Mouse (Mus musculus) hindbrain, embryonic 15.5 days (tissue): ENCODE data around the gene Smim17. TPM values are rescaled to one million over a fixed set of nuclear protein-coding genes. Genes with fewer than 3 reads are reported as not detected.
"Not testable (repeated sequence)": the region's sequence is repeated elsewhere in the genome, so short reads cannot be mapped to it uniquely, and the experiment has no call there.

Source experiments
- ATAC-seq: fragments of 200-750 bp; cut with Nextera tagmentation; 2 replicates; pipeline ENCODE4 v1.8.0; 2017; ENCODE audit warnings: low read depth, moderate number of reproducible peaks, moderate TSS enrichment; ENCODE audit not compliant: low FRiP score
- H3K27ac ChIP-seq: fragments of 300-500 bp; sonication (generic); replicated peaks from 2 replicates; pipeline ENCODE4 v1.5.1; 2015; ENCODE audit warnings: mild to moderate bottlenecking, inconsistent platforms
- H3K27me3 ChIP-seq: fragments of 300-500 bp; sonication (generic); 2 replicates; pipeline ENCODE4 v1.6.1; 2015; ENCODE audit warnings: control low read depth, inconsistent platforms
- H3K36me3 ChIP-seq: fragments of 300-500 bp; sonication (generic); 2 replicates; pipeline ENCODE4 v1.6.1; 2015; ENCODE audit warnings: control low read depth, inconsistent platforms
- H3K4me1 ChIP-seq: fragments of 300-500 bp; sonication (generic); replicated peaks from 2 replicates; pipeline ENCODE4 v1.6.1; 2015; ENCODE audit warnings: control low read depth, inconsistent platforms
- H3K4me2 ChIP-seq: fragments of 300-500 bp; sonication (generic); 2 replicates; pipeline ENCODE4 v1.6.1; 2015; ENCODE audit warnings: moderate library complexity, mild to moderate bottlenecking, inconsistent platforms
- H3K4me3 ChIP-seq: fragments of 300-500 bp; sonication (generic); 2 replicates; pipeline ENCODE4 v1.5.1; 2015; ENCODE audit warnings: mild to moderate bottlenecking, inconsistent platforms
- H3K9ac ChIP-seq: fragments of 300-500 bp; sonication (generic); 2 replicates; pipeline ENCODE4 v1.6.1; 2015; ENCODE audit warnings: inconsistent platforms
- H3K9me3 ChIP-seq: fragments of 300-500 bp; sonication (generic); 2 replicates; pipeline ENCODE4 v1.6.1; 2016; ENCODE audit warnings: control low read depth, inconsistent platforms
- WGBS: fragments of 180-500 bp; shearing (Covaris S2); methylation state at CpG from one replicate; pipeline ENCODE4 v1.1.7; 2015; 5-methylcytosine and 5-hydroxymethylcytosine counted together
- polyA plus RNA-seq: library from polyadenylated mRNA; unstranded; fragments of >200 nt; fragmentation: Nextera tagmentation; extraction: Ambion mirVana; gene quantifications from 2 replicates; pipeline ENCODE4 v1.2.1, GENCODE M21; 2015

Gene Smim17
- 7.0 and 8.4 TPM in 2 replicates for polyA plus RNA-seq

GRCm38 (mm10) chr7:6397996-6398975 is at the start of gene Smim17:
Smim17 (plus strand) TSS chr7:6398715.
- ATAC-seq: peak; percentile 93
- H3K27ac ChIP-seq: peak within 1 kb of the TSS; percentile 46; the same call in 1 of the 2 replicates
- H3K4me2 ChIP-seq: peak within 1 kb of the TSS; percentile 79
- WGBS: 26% methylated on average over 25 of the region's 25 CpGs
- H3K9me3 ChIP-seq: no peaks in the 10 kb centered on the region
- peaks cover 22% of the 10 kb centered on the region for H3K36me3 ChIP-seq
- peaks cover 11% of the 10 kb centered on the region for H3K4me1 ChIP-seq
- peak within 1 kb of the TSS; percentile 60 for H3K9ac ChIP-seq
- H3K27me3 ChIP-seq: no peaks in the 10 kb centered on the region
- H3K4me3 ChIP-seq: peak within 1 kb of the TSS; percentile 49

GRCm38 (mm10) chr7:6358121-6358520 is 40.4 kb upstream of the Smim17 start:
- Histone ChIP-seq H3K4me3 (no peak overlapping the region), H3K9me3 (no peaks in the 10 kb centered on the region), H3K4me2 (no peak overlapping the region), H3K4me1 (no peaks in the 10 kb centered on the region), H3K9ac (no peak overlapping the region), H3K27me3 (no peaks in the 10 kb centered on the region), H3K36me3 (peaks cover 17% of the 10 kb centered on the region), H3K27ac (no peak overlapping the region)
- 79% methylated on average over 2 of the region's 2 CpGs for whole genome bisulfite sequencing
- ATAC-seq: no peak

- no peaks in the 10 kb centered on the region for H3K9me3 ChIP-seq
- no peak overlapping the region for H3K4me2 ChIP-seq
- peaks cover 6% of the 10 kb centered on the region for H3K4me1 ChIP-seq
- no peak overlapping the region for H3K9ac ChIP-seq
- peaks cover 8% of the 10 kb centered on the region for H3K36me3 ChIP-seq
- H3K27ac ChIP-seq: peak overlapping the region; percentile 28; the same call in 1 of the 2 replicates
- no peaks in the 10 kb centered on the region for H3K27me3 ChIP-seq
- ATAC-seq: no peak
- 52% methylated on average over 10 of the region's 10 CpGs for WGBS
- no peak overlapping the region for H3K4me3 ChIP-seq
Measured at GRCm38 (mm10) chr7:6358937-6359590, 39.5 kb upstream of the Smim17 start.

- peaks cover 16% of the 10 kb centered on the region for H3K4me1 ChIP-seq
- H3K4me3 ChIP-seq: no peak overlapping the region
- H3K9me3 ChIP-seq: no peaks in the 10 kb centered on the region
- H3K27me3 ChIP-seq: no peaks in the 10 kb centered on the region
- ATAC-seq: no peak
- H3K36me3 ChIP-seq: no peaks in the 10 kb centered on the region
- H3K9ac ChIP-seq: no peak overlapping the region
- WGBS: 9% methylated on average over 9 of the region's 9 CpGs
- H3K27ac ChIP-seq: no peak overlapping the region
- H3K4me2 ChIP-seq: no peak overlapping the region
Measured at GRCm38 (mm10) chr7:6360477-6361060, 37.9 kb upstream of the Smim17 start.

GRCm38 (mm10) chr7:6361756-6362155 is 36.8 kb upstream of the Smim17 start:
- WGBS: 20% methylated on average over 7 of the region's 7 CpGs
- Histone ChIP-seq H3K9ac (peak overlapping the region; percentile 64), H3K36me3 (no peaks in the 10 kb centered on the region), H3K4me1 (peaks cover 16% of the 10 kb centered on the region), H3K4me3 (peak overlapping the region; percentile 44), H3K9me3 (no peaks in the 10 kb centered on the region), H3K27me3 (no peaks in the 10 kb centered on the region), H3K4me2 (peak overlapping the region; percentile 58), H3K27ac (peak overlapping the region; percentile 93)
- no peak for ATAC-seq

DNA sequence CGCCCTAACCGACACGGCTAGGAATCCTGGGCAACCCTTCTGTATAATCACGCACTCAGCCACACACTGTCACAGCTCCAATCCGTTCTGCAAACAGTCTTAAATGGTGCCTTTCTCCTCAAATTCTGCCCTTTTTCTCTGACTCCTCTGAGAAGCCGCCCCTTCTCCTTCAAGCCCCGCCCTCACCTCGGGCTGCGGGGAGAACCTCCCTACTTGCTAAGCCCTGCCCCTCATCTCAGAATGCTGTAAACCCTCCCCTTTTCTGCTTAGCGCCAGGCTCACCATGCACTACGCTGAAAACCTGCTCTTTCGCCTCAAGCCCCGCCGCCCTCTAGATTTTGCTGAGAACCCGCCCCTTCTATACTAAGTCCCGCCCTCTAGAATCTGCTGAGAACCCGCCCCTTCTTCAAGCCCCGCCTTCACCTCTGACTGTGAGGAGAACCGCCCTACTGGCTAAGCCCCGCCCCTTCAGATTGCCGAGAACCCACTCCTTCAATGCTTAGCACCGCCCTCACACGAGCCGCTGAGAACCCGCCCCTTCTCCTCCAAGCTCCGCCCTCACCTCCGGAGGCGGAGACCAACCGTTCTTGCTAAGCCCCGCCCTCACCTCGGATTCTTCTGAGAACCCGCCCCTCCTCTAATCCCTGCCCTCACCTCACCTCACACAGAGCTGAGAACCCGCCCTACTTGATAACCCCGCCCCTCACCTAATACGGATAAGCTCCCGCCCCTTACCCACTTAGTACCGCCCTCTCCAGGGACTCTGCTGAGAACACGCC is 36.1 kb upstream of the Smim17 start:
- Histone ChIP-seq H3K36me3 (no peaks in the 10 kb centered on the region), H3K27me3 (no peaks in the 10 kb centered on the region), H3K9me3 (no peaks in the 10 kb centered on the region), H3K4me1 (peaks cover 16% of the 10 kb centered on the region), H3K9ac (peak overlapping the region; percentile 64), H3K4me3 (peak overlapping the region; percentile 44), H3K4me2 (peak overlapping the region; percentile 58), H3K27ac (peak overlapping the region; percentile 93)
- ATAC-seq: peak; percentile 93
- WGBS: under 1% methylated on average over 38 of the region's 38 CpGs

DNA sequence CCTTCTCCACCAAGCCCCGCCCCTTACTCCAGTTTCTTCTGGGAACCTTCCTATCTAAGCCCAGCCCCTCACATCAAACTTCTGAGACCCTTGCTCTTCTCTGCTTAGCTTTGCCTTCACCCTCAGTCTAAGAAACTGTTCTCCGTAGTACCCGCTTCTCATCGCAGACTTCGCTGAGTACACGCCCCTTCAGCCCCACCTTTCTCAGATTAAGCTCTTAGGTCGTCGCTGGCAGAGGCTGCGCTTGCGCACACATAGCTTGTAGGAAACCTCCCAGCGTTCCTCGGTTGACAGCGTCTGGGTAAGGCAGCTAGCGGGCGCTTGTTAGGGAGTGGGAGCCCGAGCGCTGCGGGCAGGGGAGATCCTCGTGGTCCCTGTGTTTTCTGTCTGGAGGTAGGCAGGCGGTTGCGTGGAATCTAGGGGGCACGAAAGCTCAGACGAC is 35.4 kb upstream of the Smim17 start, which contains the start of gene Zfp78:
TSS of gene Zfp78 (plus strand) at position 234 of the 442 bp plus-strand sequence.
- H3K27ac ChIP-seq: peak within 1 kb of the TSS; percentile 93
- peaks cover 16% of the 10 kb centered on the region for H3K4me1 ChIP-seq
- peak within 1 kb of the TSS; percentile 58 for H3K4me2 ChIP-seq
- H3K9me3 ChIP-seq: no peaks in the 10 kb centered on the region
- peak; percentile 84 for ATAC-seq
- no peaks in the 10 kb centered on the region for H3K27me3 ChIP-seq
- peak within 1 kb of the TSS; percentile 64 for H3K9ac ChIP-seq
- H3K4me3 ChIP-seq: peak within 1 kb of the TSS; percentile 44
- under 1% methylated on average over 23 of the region's 23 CpGs for WGBS
- H3K36me3 ChIP-seq: no peaks in the 10 kb centered on the region

DNA sequence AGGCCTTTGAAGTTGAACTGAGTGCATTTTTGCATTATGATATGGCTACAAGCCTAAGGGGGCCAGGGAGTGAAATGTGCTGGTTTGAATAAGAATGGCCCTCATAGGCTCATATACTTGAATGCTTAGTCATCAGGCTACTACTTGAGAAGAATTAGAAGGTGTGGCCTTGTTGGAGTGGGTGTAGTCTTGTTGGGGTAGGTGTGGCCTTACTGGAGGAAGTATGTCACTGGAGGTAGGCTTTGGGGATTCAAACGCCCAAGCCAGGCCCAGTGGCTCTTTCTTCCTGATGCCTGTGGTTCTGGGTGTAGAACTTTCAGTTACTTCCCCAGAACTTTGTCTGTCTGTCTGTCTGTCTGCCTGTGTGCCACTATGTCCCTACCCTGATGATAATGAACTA is 33.8 kb upstream of the Smim17 start:
- Histone ChIP-seq H3K4me2 (peak overlapping the region; percentile 58; the same call in 1 of the 2 replicates), H3K9me3 (no peaks in the 10 kb centered on the region), H3K27ac (no peak overlapping the region), H3K36me3 (no peaks in the 10 kb centered on the region), H3K27me3 (no peaks in the 10 kb centered on the region), H3K4me1 (peaks cover 16% of the 10 kb centered on the region), H3K9ac (no peak overlapping the region), H3K4me3 (no peak overlapping the region)
- 64% methylated on average over 1 of the region's 1 CpGs for WGBS
- ATAC-seq: no peak

- no peak overlapping the region for H3K4me3 ChIP-seq
- H3K27ac ChIP-seq: no peak overlapping the region
- WGBS: 91% methylated on average over 5 of the region's 5 CpGs
- H3K4me1 ChIP-seq: peaks cover 16% of the 10 kb centered on the region
- no peak overlapping the region for H3K9ac ChIP-seq
- H3K9me3 ChIP-seq: no peaks in the 10 kb centered on the region
- no peak for ATAC-seq
- no peaks in the 10 kb centered on the region for H3K27me3 ChIP-seq
- no peaks in the 10 kb centered on the region for H3K36me3 ChIP-seq
- H3K4me2 ChIP-seq: no peak overlapping the region
Measured at GRCm38 (mm10) chr7:6367185-6367584, 31.3 kb upstream of the Smim17 start.

GRCm38 (mm10) chr7:6368146-6368545 is 30.4 kb upstream of the Smim17 start:
- H3K27me3 ChIP-seq, H3K9me3 ChIP-seq, H3K4me3 ChIP-seq, H3K36me3 ChIP-seq, H3K4me2 ChIP-seq, H3K9ac ChIP-seq, ATAC-seq, H3K27ac ChIP-seq: not testable (repeated sequence)
- peaks cover 16% of the 10 kb centered on the region for H3K4me1 ChIP-seq
- WGBS: 87% methylated on average over 5 of the region's 5 CpGs

DNA sequence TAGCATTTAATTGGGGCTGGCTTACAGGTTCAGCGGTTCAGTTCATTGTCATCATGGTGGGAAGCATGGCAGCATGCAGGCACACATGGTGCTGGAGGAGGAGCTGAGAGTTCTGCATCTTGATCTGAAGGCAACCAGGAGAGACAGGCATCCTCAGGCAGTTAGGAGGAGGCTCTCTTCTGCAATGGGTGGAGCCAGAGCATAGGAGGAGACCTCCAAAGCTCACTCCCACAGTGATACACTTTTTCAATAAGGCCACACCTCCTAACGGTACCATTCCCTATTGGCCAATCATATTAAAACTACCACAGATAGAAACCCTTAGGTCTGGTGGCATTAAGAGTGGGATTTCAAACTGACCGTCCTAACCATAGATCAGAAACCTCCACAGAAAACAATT is 29.1 kb upstream of the Smim17 start:
- H3K4me2 ChIP-seq: no peak overlapping the region
- no peaks in the 10 kb centered on the region for H3K9me3 ChIP-seq
- no peaks in the 10 kb centered on the region for H3K27me3 ChIP-seq
- 81% methylated on average over 3 of the region's 3 CpGs for WGBS
- peaks cover 6% of the 10 kb centered on the region for H3K4me1 ChIP-seq
- peaks cover 9% of the 10 kb centered on the region; the same call in 1 of the 2 replicates for H3K36me3 ChIP-seq
- H3K27ac ChIP-seq: no peak overlapping the region
- ATAC-seq: no peak
- H3K4me3 ChIP-seq: no peak overlapping the region
- H3K9ac ChIP-seq: no peak overlapping the region
